Mouse (Mus musculus): ENCODE measurements around the gene Pdlim4.
"Not testable (repeated sequence)": the region's sequence is repeated elsewhere in the genome, so short reads cannot be mapped to it uniquely, and the experiment has no call there.

DNA sequence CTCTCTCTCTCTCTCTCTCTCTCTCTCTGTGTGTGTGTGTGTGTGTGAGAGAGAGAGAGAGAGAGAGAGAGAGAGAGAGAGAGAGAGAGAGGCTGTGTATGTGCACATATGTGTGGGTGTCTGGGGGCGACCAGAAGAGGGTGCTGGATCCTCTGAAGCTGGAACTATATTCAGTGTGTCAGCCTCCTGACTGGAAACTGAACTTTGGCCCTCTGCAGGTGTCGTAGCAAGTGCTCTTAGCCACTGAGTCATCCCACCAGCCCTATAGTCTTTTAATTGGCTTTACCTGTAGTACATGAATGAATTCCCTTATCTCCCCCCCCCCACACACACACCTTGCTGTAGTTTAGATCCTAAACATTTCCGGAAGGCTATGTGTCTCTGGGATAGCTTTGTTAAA is 35.9 kb downstream of the Pdlim4 start:
- TF ChIP-seq CTCF (IDR thresholded peaks at IDR 0.05; ENCODE audit: low read depth, low read length); POLR2A (IDR thresholded peaks at IDR 0.05; ENCODE audit: borderline replicate concordance, low read depth, low read length): not testable (repeated sequence)

Measured in bone marrow macrophage, adult 2 months (primary cell).